Mouse (Mus musculus) thymus, adult 2 months (tissue): ENCODE results near the gene Dach2. TPM values are rescaled to one million over a fixed set of nuclear protein-coding genes. Genes with fewer than 3 reads are reported as not detected.
"Not testable (repeated sequence)": the region's sequence is repeated elsewhere in the genome, so short reads cannot be mapped to it uniquely, and the experiment has no call there.

Experiments used
- DNase-seq: peaks from one replicate; pipeline ENCODE4 v3.0.0; 2021
- H3K27ac ChIP-seq: fragments of 200-500 bp; 2 replicates; pipeline ENCODE4 v1.5.1; 2012; ENCODE audit warnings: low read length, control low read depth; ENCODE audit not compliant: control insufficient read depth, insufficient read depth
- H3K27me3 ChIP-seq: fragments of 200-500 bp; 2 replicates; pipeline ENCODE4 v1.6.1; 2012; ENCODE audit warnings: mild to moderate bottlenecking, low read length, moderate library complexity, mixed read lengths; ENCODE audit not compliant: control insufficient read depth, insufficient read depth
- H3K36me3 ChIP-seq: fragments of 200-500 bp; 2 replicates; pipeline ENCODE4 v1.6.1; 2012; ENCODE audit warnings: mild to moderate bottlenecking, low read length, moderate library complexity; ENCODE audit not compliant: control insufficient read depth, insufficient read depth
- H3K4me1 ChIP-seq: fragments of 200-500 bp; replicated peaks from 2 replicates; pipeline ENCODE4 v1.6.1; 2012; ENCODE audit warnings: low read length; ENCODE audit not compliant: control insufficient read depth, insufficient read depth
- H3K4me3 ChIP-seq: fragments of 200-500 bp; 2 replicates; pipeline ENCODE4 v1.5.1; 2012; ENCODE audit warnings: mild to moderate bottlenecking, low read length, control low read depth, moderate library complexity; ENCODE audit not compliant: control insufficient read depth, insufficient read depth
- CTCF ChIP-seq: fragments of 200-500 bp; IDR thresholded peaks from 2 replicates; pipeline ENCODE4 v1.5.1; 2012; ENCODE audit warnings: mild to moderate bottlenecking, control low read depth, low read length, moderate library complexity, borderline replicate concordance; ENCODE audit not compliant: control insufficient read depth, poor library complexity, insufficient read depth; ENCODE audit errors: extremely low read depth
- POLR2A ChIP-seq: fragments of 200-500 bp; IDR thresholded peaks from 2 replicates; pipeline ENCODE4 v1.6.1; 2012; ENCODE audit warnings: mild to moderate bottlenecking, low read length, control low read depth, moderate library complexity; ENCODE audit not compliant: control insufficient read depth, poor library complexity, insufficient read depth; ENCODE audit errors: extremely low read depth
- WGBS: fragments of 180-500 bp; shearing (Covaris S2); methylation state at CpG from one replicate; pipeline ENCODE4 v1.1.7; 2018; 5-methylcytosine and 5-hydroxymethylcytosine counted together
- polyA plus RNA-seq: library from polyadenylated mRNA; depleted of rRNA; stranded (reverse); fragments of >200 nt; gene quantifications from 2 replicates; pipeline ENCODE4 v1.2.3, GENCODE M21; 2012; rRNA removed

The Dach2 gene
- polyA plus RNA-seq = 0.10 and 0.63 TPM in 2 replicates

DNA sequence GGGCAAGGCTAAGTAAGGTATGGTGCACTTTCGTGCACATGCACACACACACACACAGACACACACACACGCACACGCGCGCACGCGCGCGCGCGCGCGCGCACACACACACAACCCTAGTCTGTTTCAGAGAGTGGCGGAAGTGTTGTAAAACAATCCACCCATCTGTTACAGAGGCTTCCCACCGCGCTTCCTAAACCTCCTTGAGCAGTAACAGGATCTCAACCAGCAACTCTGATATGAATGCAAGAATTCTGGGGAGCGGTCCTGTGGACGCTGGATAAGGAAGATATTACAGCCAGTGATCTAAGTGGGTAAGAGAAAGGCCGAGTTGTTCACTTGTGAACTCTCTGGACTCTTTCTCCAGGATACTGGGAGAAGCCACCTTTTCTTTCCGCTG is at the start of gene Dach2:
Gene Dach2, plus strand, starts transcription at position 107 of the 400 bp plus-strand sequence.
- Histone ChIP-seq H3K27ac (no peak within 1 kb of the TSS), H3K36me3 (no peaks in the 10 kb centered on the region), H3K4me1 (peaks cover 13% of the 10 kb centered on the region), H3K4me3 (peak within 1 kb of the TSS; percentile 56), H3K27me3 (no peaks in the 10 kb centered on the region)
- TF ChIP-seq POLR2A = no peak
- TF ChIP-seq CTCF = no peak
- DNase-seq = peak; percentile 3
- WGBS = 3% methylated on average over 21 of the region's 21 CpGs

DNA sequence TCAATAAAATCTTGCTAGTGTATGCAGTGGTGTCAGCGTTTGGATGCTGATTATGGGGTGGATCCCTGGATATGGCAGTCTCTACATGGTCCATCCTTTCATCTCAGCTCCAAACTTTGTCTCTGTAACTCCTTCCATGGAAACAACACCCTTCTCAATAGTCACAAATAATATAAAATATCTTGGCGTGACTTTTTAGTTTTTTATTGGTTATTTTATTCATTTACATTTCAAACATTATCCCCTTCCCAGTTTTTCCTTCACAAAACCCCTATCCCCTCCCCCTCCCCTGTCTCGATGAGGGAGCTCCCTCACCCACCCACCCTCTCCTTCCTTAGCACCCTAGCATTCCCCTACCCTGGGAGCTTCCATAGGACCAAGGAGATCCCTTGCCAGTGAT is 44.9 kb upstream of the Dach2 start:
- WGBS = 79% methylated on average over 2 of the region's 3 CpGs
- not testable (repeated sequence) for H3K4me1 ChIP-seq, DNase-seq, H3K4me3 ChIP-seq, H3K27me3 ChIP-seq, H3K36me3 ChIP-seq, H3K27ac ChIP-seq

GRCm38 (mm10) chrX:113298031-113298430 is 721 bp downstream of the Dach2 start:
- DNase-seq = peak; percentile 72
- peaks cover 13% of the 10 kb centered on the region for H3K4me1 ChIP-seq
- H3K36me3 ChIP-seq = no peaks in the 10 kb centered on the region
- no peak overlapping the region for H3K27ac ChIP-seq
- under 1% methylated on average over 18 of the region's 18 CpGs for WGBS
- TF ChIP-seq CTCF (no peak), POLR2A (no peak)
- H3K27me3 ChIP-seq = no peaks in the 10 kb centered on the region
- peak overlapping the region; percentile 56 for H3K4me3 ChIP-seq

DNA sequence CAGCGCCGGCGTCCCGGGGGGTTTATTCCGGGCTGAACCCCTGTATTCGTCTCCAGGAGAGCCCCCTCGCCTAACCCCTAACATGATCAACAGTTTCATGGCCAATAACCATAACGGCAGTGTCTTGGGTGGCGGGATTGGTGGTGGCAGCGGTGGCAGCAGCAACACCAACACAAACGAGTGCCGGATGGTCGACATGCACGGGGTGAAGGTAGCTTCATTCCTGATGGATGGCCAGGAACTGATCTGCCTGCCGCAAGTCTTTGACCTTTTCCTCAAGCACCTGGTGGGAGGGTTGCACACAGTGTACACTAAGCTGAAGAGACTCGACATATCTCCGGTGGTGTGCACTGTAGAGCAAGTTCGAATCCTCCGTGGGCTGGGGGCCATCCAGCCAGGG is 1.2 kb downstream of the Dach2 start:
- no peak overlapping the region for H3K27ac ChIP-seq

DNA sequence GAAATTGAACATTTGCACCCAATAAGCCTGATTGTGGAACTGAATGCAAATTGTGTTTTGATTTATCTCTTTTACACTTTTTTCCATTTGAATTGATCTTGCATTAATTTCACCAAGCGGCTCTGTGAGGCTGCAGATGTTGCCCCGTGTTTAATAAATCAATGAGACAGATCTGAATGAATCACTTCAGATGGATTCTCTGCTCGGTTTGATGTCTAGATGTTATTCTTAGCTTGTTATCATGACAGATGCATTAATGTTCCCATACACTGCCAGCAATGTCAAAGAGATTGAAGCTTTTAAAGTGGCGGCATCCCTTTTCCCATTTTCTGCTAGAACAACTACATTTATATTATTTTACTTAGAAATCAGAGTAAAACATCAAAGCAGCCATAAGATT is 7.0 kb downstream of the Dach2 start:
- Histone ChIP-seq H3K4me3 (no peak overlapping the region), H3K36me3 (no peaks in the 10 kb centered on the region), H3K4me1 (no peaks in the 10 kb centered on the region), H3K27ac (no peak overlapping the region), H3K27me3 (no peaks in the 10 kb centered on the region)
- DNase-seq = no peak
- TF ChIP-seq CTCF = no peak
- TF ChIP-seq POLR2A = no peak
- WGBS = 81% methylated on average over 4 of the region's 4 CpGs

More for the DNA sequence above, 1.2 kb downstream of the Dach2 start:
- no peak for TF ChIP-seq CTCF
- TF ChIP-seq POLR2A = no peak
- WGBS = 6% methylated on average over 16 of the region's 19 CpGs
- Histone ChIP-seq H3K27me3 (no peaks in the 10 kb centered on the region), H3K4me3 (peak overlapping the region; percentile 56), H3K4me1 (peaks cover 13% of the 10 kb centered on the region), H3K36me3 (no peaks in the 10 kb centered on the region)
- no peak for DNase-seq

DNA sequence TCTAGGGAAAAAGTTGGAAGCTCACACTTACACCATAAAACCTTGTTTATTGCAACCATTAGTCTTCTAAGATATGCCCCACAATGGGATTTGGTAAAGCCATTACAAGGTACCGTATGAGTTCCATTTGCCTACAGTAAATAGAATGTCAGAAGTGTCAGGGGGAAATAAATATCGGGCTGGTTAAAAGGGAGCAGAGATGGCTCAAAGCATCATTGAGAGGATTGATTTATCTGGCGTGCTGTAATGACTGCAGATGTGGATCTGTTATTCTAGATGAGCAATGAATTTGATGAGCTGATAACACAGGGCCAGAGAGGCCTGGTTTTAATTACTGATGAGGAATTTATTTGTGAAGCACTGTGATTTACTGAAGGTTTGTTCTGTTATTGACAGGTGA is 40.8 kb downstream of the Dach2 start:
- 86% methylated on average over 3 of the region's 3 CpGs for WGBS
- Histone ChIP-seq H3K27me3 (no peaks in the 10 kb centered on the region), H3K27ac (no peak overlapping the region), H3K36me3 (no peaks in the 10 kb centered on the region), H3K4me3 (no peak overlapping the region), H3K4me1 (no peaks in the 10 kb centered on the region)
- TF ChIP-seq CTCF (no peak), POLR2A (no peak)
- no peak for DNase-seq

DNA sequence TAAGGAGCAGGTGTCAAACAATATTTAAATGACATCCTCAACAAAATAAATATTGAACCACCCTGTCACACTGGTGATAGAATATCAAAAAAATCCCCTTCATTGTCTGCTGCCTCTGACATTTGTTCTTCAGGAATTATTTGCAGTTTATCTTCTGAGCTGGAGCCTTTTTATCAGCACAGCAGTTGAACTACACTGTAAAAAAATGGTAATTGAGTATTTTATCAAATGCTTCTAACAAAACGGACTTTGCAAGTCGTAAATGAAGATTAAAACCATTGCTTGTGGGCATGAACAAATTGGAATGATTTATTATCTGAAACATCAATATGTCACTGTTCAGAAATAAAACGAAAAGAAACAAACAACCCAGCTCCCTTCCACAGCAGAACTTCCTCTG is 97.1 kb downstream of the Dach2 start:
- no peaks in the 10 kb centered on the region for H3K27me3 ChIP-seq
- no peak for DNase-seq
- TF ChIP-seq POLR2A = no peak
- no peak for TF ChIP-seq CTCF
- no peak overlapping the region for H3K4me3 ChIP-seq
- H3K4me1 ChIP-seq = no peaks in the 10 kb centered on the region
- H3K36me3 ChIP-seq = no peaks in the 10 kb centered on the region
- 70% methylated on average over 3 of the region's 3 CpGs for WGBS
- no peak overlapping the region for H3K27ac ChIP-seq
